Mouse (Mus musculus) lung, embryonic 15.5 days (tissue): ENCODE results near the gene Prpf8. TPM values are rescaled to one million over a fixed set of nuclear protein-coding genes. Genes with fewer than 3 reads are reported as not detected.
A peak's percentile ranks its signal among the peaks of the same experiment; 100 is the strongest.

Experiments used
- ATAC-seq: fragments of 200-750 bp; cut with Nextera tagmentation; 2 replicates; pipeline ENCODE4 v1.8.0; 2017; ENCODE audit warnings: moderate number of reproducible peaks, borderline replicate concordance; ENCODE audit not compliant: low FRiP score, low TSS enrichment; ENCODE audit errors: extremely low read depth
- H3K27ac ChIP-seq: fragments of 300-500 bp; sonication (generic); 2 replicates; pipeline ENCODE4 v1.5.1; 2015; ENCODE audit warnings: moderate library complexity, mild to moderate bottlenecking, inconsistent platforms
- H3K27me3 ChIP-seq: fragments of 300-500 bp; sonication (generic); 2 replicates; pipeline ENCODE4 v1.6.1; 2015; ENCODE audit warnings: inconsistent platforms
- H3K36me3 ChIP-seq: fragments of 300-500 bp; sonication (generic); 2 replicates; pipeline ENCODE4 v1.6.1; 2015; ENCODE audit warnings: inconsistent platforms
- H3K4me1 ChIP-seq: fragments of 300-500 bp; sonication (generic); 2 replicates; pipeline ENCODE4 v1.6.1; 2015; ENCODE audit warnings: inconsistent platforms
- H3K4me2 ChIP-seq: fragments of 300-500 bp; sonication (generic); 2 replicates; pipeline ENCODE4 v1.6.1; 2015; ENCODE audit warnings: inconsistent platforms, mild to moderate bottlenecking, moderate library complexity
- H3K4me3 ChIP-seq: fragments of 300-500 bp; sonication (generic); 2 replicates; pipeline ENCODE4 v1.5.1; 2015; ENCODE audit warnings: mild to moderate bottlenecking, inconsistent platforms
- H3K9ac ChIP-seq: fragments of 300-500 bp; sonication (generic); 2 replicates; pipeline ENCODE4 v1.6.1; 2015; ENCODE audit warnings: inconsistent platforms
- H3K9me3 ChIP-seq: fragments of 300-500 bp; sonication (generic); 2 replicates; pipeline ENCODE4 v1.6.1; 2016; ENCODE audit warnings: inconsistent platforms
- WGBS: fragments of 180-500 bp; shearing (Covaris S2); methylation state at CpG from one replicate; pipeline ENCODE4 v1.1.7; 2015; 5-methylcytosine and 5-hydroxymethylcytosine counted together
- polyA plus RNA-seq: library from polyadenylated mRNA; unstranded; fragments of >200 nt; fragmentation: Nextera tagmentation; extraction: Ambion mirVana; gene quantifications from 2 replicates; pipeline ENCODE4 v1.2.1, GENCODE M21; 2015

Prpf8 gene
- polyA plus RNA-seq, 1 experiment from 2014 or later = 56.9 TPM

DNA sequence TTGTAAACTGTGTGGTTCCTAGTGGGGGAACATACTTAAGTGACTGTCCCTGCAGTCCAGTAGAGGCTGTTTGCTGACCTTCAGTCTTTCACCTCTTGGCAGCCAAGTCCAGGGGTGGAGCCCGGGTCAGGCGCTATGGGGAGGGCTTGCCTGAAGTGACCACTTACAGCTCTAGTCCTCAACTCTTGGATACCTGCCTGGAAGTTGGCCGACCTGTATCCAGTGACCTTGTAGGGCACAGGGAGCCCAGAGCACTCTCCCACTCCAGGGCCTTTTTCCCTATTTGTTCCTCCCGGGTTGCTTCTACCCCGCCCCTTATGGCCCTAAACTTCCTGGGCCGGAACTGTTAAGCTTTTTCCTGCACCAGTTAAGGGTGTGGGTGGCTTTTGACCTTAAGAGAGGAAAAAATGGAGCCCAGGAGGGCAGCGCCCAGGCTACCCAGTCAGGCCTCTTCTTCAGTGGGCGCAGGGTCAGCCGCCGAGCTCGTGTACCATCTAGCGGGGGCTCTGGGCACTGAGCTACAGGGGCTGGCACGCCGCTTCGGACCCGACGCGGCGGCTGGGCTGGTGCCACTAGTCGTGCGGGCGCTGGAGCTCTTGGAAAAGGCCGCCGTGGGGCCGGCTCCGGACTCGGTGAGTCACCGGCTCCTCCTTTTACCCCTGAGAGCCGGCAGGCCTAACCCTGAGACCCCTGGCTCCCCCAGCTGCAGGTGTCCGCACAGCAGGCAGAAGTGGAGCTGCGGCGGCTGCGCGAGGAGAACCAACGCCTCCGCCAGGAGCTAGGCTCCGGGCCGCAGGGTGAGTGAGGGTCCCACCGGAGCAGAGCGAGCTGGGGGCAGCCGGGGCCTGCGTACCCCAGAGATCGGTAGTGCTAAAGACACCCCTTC lies 23.4 kb downstream of the Prpf8 start, which contains the start of gene Rilp:
Gene Rilp, plus strand, starts transcription at position 354 of the 886 bp plus-strand sequence.
- H3K4me1 ChIP-seq = peaks cover 23% of the 10 kb centered on the region
- WGBS = 1% methylated on average over 43 of the region's 43 CpGs
- peak; percentile 75 for ATAC-seq

DNA sequence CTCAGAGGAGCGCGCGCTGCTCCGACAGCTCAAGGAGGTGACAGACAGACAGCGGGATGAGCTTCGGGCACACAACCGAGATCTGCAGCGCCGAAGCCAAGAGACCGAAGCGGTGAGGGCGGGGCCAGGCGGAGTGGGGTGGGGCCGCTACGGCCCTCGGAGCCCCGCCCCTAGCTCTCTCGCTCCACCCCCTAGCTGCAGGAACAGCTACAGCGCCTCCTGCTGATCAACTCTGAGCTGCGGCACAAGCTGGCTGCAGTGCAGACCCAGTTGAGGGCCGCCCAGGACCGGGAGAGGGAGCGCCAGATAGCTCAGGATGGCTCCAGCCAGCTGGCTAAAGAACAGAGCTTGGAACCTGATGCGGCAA lies 24.0 kb downstream of the Prpf8 start:
- H3K27ac ChIP-seq = peak overlapping the region; percentile 79
- peak overlapping the region; percentile 95 for H3K4me2 ChIP-seq
- H3K4me1 ChIP-seq = peaks cover 23% of the 10 kb centered on the region
- no peaks in the 10 kb centered on the region for H3K9me3 ChIP-seq
- peaks cover 39% of the 10 kb centered on the region for H3K36me3 ChIP-seq
- ATAC-seq = peak; percentile 83
- H3K9ac ChIP-seq = peak overlapping the region; percentile 58
- peak overlapping the region; percentile 49 for H3K4me3 ChIP-seq
- no peaks in the 10 kb centered on the region for H3K27me3 ChIP-seq
- WGBS = 1% methylated on average over 24 of the region's 24 CpGs

More for the DNA sequence above, 23.4 kb downstream of the Prpf8 start, which contains the start of gene Rilp:
- Histone ChIP-seq H3K4me2 (peak within 1 kb of the TSS; percentile 95), H3K27ac (peak within 1 kb of the TSS; percentile 79), H3K9me3 (no peaks in the 10 kb centered on the region), H3K27me3 (no peaks in the 10 kb centered on the region), H3K4me3 (peak within 1 kb of the TSS; percentile 49), H3K9ac (peak within 1 kb of the TSS; percentile 58), H3K36me3 (peaks cover 43% of the 10 kb centered on the region)

DNA sequence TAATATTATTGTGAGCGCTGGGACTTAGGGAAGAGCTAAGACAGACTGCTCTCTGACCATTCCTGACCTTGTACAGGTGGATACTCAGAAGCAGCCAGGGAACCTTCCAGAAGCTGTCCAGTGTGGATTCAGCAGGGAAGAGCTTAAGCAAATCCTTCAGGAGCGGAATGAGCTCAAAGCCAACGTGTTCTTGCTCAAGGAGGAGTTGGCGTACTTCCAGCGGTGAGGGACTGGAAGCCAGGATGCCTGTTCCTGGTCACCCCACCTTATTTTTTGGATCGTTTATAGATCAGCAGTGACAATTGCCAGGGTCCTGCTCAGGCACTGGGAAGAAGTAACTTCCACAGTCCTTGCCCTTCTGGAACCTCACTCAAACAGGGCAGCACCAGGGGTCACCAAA lies 24.6 kb downstream of the Prpf8 start:
- no peaks in the 10 kb centered on the region for H3K27me3 ChIP-seq
- no peak overlapping the region for H3K4me3 ChIP-seq
- no peak overlapping the region for H3K4me2 ChIP-seq
- H3K27ac ChIP-seq = no peak overlapping the region
- peaks cover 23% of the 10 kb centered on the region for H3K4me1 ChIP-seq
- H3K9me3 ChIP-seq = no peaks in the 10 kb centered on the region
- H3K9ac ChIP-seq = no peak overlapping the region
- peaks cover 33% of the 10 kb centered on the region for H3K36me3 ChIP-seq
- ATAC-seq = no peak
- 64% methylated on average over 6 of the region's 6 CpGs for WGBS

DNA sequence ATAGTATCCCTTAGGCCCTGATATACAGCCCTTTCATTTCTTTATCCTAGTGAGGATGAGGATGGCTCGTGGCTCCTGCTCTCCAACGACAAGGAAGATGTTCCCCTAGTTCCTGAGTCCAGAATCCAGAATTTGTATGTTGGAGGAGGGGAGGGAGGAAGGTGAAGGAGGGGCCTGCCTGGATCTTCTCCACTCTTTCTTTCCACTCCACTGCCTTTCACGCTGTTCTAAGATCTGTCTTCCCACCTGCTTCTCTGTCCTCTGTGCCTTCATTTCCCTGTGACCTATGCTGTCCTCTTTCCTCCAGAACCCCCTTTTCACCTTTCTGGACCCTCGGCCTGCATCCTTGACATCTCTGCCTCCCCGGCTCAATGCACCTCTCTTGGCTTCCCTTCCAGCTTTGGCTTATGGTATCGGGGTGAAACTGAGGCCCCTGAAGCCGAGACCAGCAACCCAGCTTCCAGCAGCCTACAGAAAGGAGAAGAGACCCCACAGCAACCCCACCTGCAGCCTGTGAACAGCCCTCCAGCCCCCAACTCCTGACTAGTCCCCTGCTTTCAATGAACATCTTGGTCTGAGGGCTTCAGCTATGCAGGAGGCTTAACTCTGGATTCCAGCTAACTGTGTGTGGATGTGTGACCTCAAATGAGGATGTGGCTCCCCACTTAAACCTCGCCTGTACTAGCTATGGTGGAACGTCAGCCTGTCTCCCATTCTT lies 25.8 kb downstream of the Prpf8 start:
- Histone ChIP-seq H3K4me1 (peaks cover 23% of the 10 kb centered on the region), H3K9me3 (no peaks in the 10 kb centered on the region), H3K9ac (no peak overlapping the region), H3K27ac (no peak overlapping the region), H3K4me2 (no peak overlapping the region), H3K4me3 (no peak overlapping the region), H3K36me3 (peaks cover 22% of the 10 kb centered on the region), H3K27me3 (no peaks in the 10 kb centered on the region)
- no peak for ATAC-seq
- WGBS = 73% methylated on average over 9 of the region's 9 CpGs

DNA sequence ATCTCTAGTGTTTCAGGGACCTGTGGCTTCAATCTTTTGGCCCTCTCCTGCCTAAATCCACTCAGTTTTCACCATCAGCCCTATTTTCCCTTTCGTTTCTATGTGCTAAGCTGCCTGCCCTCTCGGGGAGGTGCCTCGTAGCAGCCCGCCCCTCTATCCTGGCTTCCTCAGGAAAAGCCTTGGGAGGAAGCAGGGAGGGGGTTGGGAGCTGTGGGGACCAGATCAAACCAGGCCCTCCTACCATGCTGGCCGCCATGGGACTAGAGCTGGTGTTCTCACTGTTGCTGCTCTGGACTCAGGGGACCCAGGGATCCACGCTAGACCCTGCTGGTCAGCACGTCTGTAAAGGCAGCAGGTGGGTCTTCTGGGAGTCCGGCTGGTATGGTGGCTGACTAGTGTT lies 26.7 kb downstream of the Prpf8 start, which contains the start of gene Scarf1:
Gene Scarf1, plus strand, starts transcription at position 205 of the 400 bp plus-strand sequence.
- no peaks in the 10 kb centered on the region for H3K9me3 ChIP-seq
- no peak within 1 kb of the TSS for H3K27ac ChIP-seq
- 0 out of 2 replicates have a peak, but pooled peaks have one; percentile 23 for ATAC-seq
- H3K4me2 ChIP-seq = peak within 1 kb of the TSS; percentile 48
- peaks cover 13% of the 10 kb centered on the region for H3K36me3 ChIP-seq
- H3K4me3 ChIP-seq = peak within 1 kb of the TSS; percentile 33
- H3K4me1 ChIP-seq = peaks cover 23% of the 10 kb centered on the region
- WGBS = 50% methylated on average over 8 of the region's 8 CpGs
- H3K27me3 ChIP-seq = no peaks in the 10 kb centered on the region
- 0 out of 2 replicates have a peak within 1 kb of the TSS, but pooled peaks have one; percentile 10 for H3K9ac ChIP-seq

DNA sequence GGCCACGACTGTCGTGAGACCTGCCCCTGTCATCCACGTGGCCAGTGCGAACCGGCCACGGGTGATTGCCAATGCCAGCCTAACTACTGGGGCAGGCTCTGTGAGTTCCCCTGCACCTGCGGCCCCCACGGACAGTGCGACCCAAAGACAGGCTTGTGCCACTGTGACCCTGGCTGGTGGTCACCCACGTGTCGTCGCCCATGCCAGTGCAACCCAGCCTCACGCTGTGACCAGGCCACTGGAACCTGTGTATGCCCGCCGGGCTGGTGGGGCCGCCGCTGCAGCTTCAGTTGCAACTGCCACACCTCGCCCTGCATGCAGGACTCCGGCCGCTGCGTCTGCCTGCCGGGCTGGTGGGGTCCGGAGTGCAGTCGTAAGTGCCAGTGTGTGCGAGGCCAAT lies 28.6 kb downstream of the Prpf8 start:
- ATAC-seq = no peak
- no peak overlapping the region for H3K4me2 ChIP-seq
- WGBS = 87% methylated on average over 25 of the region's 25 CpGs
- no peaks in the 10 kb centered on the region for H3K9me3 ChIP-seq
- no peak overlapping the region for H3K9ac ChIP-seq
- H3K4me3 ChIP-seq = no peak overlapping the region
- peaks cover 5% of the 10 kb centered on the region for H3K4me1 ChIP-seq
- H3K27me3 ChIP-seq = no peaks in the 10 kb centered on the region
- no peak overlapping the region for H3K27ac ChIP-seq
- H3K36me3 ChIP-seq = no peaks in the 10 kb centered on the region

DNA sequence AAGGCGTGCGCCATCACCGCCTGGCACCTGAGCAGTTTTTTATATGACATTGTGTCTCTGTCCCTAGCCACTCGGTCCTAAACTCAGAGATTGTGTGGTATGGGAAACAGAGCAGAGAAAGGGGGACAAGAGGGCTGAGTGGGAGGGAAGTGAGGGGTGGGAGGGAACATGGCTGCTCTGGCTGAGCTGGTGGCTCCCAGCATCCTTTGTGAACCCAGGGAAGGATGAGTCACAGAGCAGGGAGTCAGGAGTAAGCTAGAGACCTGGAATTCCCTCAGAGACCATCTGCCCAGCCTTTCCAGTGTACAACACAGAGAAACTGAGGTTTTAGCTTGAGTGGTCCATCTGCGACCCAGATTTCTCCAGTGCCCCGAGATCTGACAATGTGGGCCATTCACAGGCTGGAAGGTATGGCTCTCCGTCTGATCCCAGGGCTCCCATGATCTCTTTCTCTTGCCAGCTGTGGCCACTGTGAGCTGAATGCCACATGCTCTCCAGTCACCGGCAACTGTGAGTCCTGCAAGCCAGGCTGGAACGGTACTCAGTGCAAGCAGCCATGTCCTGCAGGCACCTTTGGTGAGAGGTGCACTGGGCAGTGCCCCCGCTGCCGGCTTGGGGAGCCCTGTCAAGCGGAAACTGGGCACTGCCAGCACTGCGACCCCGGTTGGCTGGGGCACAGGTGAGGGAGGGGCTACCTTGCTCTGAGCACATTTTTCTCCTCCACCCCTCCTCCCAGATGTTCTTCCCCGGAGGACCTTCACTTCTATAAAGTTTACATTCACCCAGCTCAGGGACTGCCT lies 33.4 kb downstream of the Prpf8 start:
- Histone ChIP-seq H3K4me3 (no peak overlapping the region), H3K9ac (no peak overlapping the region), H3K27me3 (no peaks in the 10 kb centered on the region), H3K27ac (no peak overlapping the region), H3K9me3 (no peaks in the 10 kb centered on the region), H3K36me3 (no peaks in the 10 kb centered on the region), H3K4me1 (no peaks in the 10 kb centered on the region), H3K4me2 (no peak overlapping the region)
- WGBS = 69% methylated on average over 15 of the region's 15 CpGs
- no peak for ATAC-seq

DNA sequence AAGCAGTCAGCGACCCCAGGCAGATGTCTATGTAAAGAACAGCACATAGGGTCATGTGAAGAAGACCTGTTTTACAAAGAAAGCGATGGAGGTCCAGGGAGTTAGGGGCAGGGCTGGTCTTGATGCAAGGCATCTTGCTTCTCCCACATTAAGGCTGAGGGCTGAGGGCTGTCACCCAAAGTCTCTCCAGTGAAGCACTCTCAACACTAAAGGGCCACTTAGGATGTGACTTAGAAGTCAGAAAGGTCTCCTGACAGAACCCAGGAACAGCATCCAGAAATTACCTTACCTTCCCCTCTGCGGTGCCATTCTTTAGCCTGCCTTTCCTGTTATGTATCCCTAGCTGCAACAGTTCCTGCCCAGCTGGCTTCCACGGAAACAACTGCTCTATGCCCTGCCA lies 35.0 kb downstream of the Prpf8 start:
- no peak overlapping the region for H3K4me2 ChIP-seq
- no peak for ATAC-seq
- no peak overlapping the region for H3K9ac ChIP-seq
- no peaks in the 10 kb centered on the region for H3K27me3 ChIP-seq
- H3K36me3 ChIP-seq = no peaks in the 10 kb centered on the region
- H3K4me1 ChIP-seq = no peaks in the 10 kb centered on the region
- no peak overlapping the region for H3K27ac ChIP-seq
- H3K4me3 ChIP-seq = no peak overlapping the region
- WGBS = 72% methylated on average over 4 of the region's 4 CpGs
- H3K9me3 ChIP-seq = no peaks in the 10 kb centered on the region

DNA sequence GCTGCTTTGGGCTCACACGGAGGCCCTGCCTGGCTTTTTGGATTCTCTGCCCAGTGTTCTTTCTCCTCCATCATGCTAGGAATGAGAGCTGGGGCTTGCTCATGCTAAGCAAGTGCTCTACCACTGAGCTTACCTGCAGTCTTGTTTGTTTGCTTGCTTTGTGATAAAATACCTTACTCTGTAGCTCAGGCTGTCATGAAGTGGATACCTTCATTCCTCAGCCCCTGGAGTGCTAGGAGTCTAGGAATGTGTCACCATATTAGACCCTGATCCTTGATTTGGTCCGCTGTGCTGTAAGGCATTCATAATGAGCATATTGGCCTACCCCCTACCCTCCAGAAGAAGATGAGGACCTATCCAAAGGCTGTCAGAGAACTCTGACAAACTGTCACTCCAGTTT lies 36.2 kb downstream of the Prpf8 start:
- WGBS = 69% methylated on average over 2 of the region's 2 CpGs
- Histone ChIP-seq H3K36me3 (no peaks in the 10 kb centered on the region), H3K27me3 (no peaks in the 10 kb centered on the region), H3K9ac (no peak overlapping the region), H3K4me3 (no peak overlapping the region), H3K9me3 (no peaks in the 10 kb centered on the region), H3K27ac (no peak overlapping the region), H3K4me1 (no peaks in the 10 kb centered on the region), H3K4me2 (no peak overlapping the region)
- no peak for ATAC-seq

DNA sequence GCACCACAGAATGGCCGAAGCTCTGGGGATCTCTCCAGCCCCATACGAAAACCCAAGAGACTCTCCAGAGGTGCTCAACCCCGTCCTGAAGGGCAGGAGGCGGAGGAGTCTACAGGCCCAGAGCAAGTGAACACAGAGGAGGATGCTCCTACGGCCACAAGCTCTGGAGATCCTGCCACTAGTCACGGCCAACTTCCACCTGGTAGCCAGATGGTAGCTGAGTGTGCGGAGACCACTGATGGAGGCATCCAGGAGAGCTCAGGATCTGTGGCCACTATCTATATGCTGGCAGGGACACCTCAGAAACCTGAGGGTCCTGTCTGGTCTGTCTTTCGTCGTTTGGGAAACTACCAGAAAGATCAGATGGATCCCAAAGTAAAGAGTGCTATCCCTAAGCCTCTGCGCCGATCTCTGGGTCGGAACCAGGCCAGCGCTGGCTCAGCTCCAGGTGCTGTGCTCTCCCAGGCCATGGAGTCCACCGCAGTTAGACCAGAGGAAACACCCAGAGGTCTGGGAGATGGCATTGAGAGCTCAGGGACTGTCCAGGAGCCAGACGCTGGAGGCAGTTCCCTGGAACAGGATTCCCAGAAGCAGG lies 39.0 kb downstream of the Prpf8 start:
- no peak for ATAC-seq

DNA sequence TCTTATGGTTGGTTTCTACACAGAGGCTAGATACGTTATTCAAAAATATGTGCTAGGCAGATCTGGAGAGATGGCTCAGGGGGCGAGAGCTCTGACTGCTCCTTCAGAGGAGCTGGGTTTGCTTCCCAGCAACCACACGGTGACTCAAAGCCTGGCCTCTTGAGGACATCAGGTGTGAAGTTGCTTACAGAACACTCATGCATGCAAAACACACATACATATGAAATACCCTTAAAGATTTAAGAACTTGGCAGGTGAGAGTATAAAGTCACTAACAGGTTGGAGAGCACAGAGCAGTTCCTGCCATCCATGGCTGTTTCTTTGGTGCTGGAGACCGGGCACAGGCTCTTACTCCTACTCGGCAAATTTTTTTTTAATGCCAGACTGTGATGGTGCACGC lies 40.3 kb downstream of the Prpf8 start:
- no peaks in the 10 kb centered on the region for H3K27me3 ChIP-seq
- no peak for ATAC-seq
- no peaks in the 10 kb centered on the region for H3K9me3 ChIP-seq
- H3K4me1 ChIP-seq = no peaks in the 10 kb centered on the region; the same call in 1 of the 2 replicates
- H3K9ac ChIP-seq = no peak overlapping the region
- no peak overlapping the region for H3K27ac ChIP-seq
- H3K4me2 ChIP-seq = no peak overlapping the region
- WGBS = 74% methylated on average over 6 of the region's 6 CpGs
- no peak overlapping the region for H3K4me3 ChIP-seq
- no peaks in the 10 kb centered on the region for H3K36me3 ChIP-seq

More for the DNA sequence above, 39.0 kb downstream of the Prpf8 start:
- Histone ChIP-seq H3K27ac (no peak overlapping the region), H3K27me3 (no peaks in the 10 kb centered on the region), H3K4me2 (no peak overlapping the region), H3K9ac (no peak overlapping the region), H3K4me3 (no peak overlapping the region), H3K4me1 (no peaks in the 10 kb centered on the region), H3K9me3 (no peaks in the 10 kb centered on the region), H3K36me3 (no peaks in the 10 kb centered on the region)
- WGBS = 79% methylated on average over 15 of the region's 15 CpGs
